Mouse (Mus musculus): Measurements from ENCODE around the gene Tbk1. TPM values are rescaled to one million over a fixed set of nuclear protein-coding genes. Genes with fewer than 3 reads are reported as not detected.

Tbk1 gene
- total and polyA plus RNA-seq, 3 experiments: 29.5 to 46.0 (median 44.0) TPM

DNA sequence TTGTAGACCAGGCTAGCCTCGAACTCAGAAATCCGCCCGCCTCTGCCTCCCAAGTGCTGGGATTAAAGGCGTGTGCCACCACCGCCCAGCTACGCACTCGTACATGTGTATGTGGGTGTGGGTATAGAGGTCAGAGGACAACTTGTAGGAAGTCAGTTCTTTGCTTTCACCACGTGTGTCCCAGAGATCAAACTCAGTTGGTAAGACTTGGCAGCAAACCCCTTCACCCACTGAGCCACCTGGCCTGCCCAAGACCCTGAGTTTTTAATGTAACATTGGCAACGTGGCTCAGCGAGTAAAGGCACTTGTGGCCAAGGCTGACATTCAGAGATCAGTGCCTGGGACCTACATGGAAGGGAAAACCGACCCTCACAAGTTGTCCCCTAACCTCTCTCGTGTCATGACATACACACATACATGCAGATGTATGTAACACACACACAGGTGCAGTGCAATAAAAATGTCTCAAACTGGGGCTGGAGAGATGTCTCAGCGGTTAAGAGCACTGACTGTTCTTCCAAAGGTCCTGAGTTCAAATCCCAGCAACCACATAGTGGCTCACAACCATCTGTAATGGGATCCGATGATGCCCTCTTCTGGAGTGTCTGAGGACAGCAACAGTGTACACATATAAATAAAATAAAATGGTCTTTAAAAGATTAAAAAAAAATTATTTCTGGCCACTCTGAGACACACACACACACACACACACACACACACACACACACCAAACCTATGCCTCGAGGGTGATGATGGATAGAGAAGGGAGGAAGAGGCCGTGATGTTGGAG, 78.6 kb downstream of the Tbk1 start:
- Histone ChIP-seq H3K9me3 (replicated peaks; ENCODE audit: low read length) (no peaks in the 10 kb centered on the region), H3K9ac (ENCODE audit: insufficient read depth, low read depth) (no peak overlapping the region), H3K4me1 (ENCODE audit: control insufficient read depth in 1 of 2, insufficient read depth in 2 of 2) (peaks cover 10 to 30% of the 10 kb centered on the region in 2 experiments), H3K4me2 (ENCODE audit: insufficient read depth, low read depth, poor library complexity, severe bottlenecking) (no peak overlapping the region), H3K4me3 (replicated peaks in 1 of 3; ENCODE audit: low read depth in 2 of 3, low read length in 2 of 3, poor library complexity in 1 of 3) (no peak overlapping the region), H3K27ac (ENCODE audit: insufficient read depth, low read depth) (0 out of 2 replicates have a peak overlapping the region, but pooled peaks have one; percentile 22), H3K79me2 (replicated peaks; ENCODE audit: control insufficient read depth, extremely low read depth, insufficient read depth, poor library complexity, severe bottlenecking) (no peaks in the 10 kb centered on the region), H3K27me3 (replicated peaks) (no peaks in the 10 kb centered on the region), H3K36me3 (replicated peaks in 1 of 2; ENCODE audit: control insufficient read depth in 1 of 2, insufficient read depth in 1 of 2, low read length in 1 of 2) (no peaks in the 10 kb centered on the region)
- in situ Hi-C loops (cut with MboI; ENCODE audit: low pct_ligation_motif_present, low pct_unique_long_range_greater_than_20kb, low sequenced_read_pairs): loop anchor here (5.0 kb wide), 1 partner anchor 91 kb away; no protein-coding TSS in a partner anchor
- dilution Hi-C loops (cut with MboI; ENCODE audit: extremely low pct_ligation_motif_present, extremely low pct_unique_long_range_greater_than_20kb, low sequenced_read_pairs): no loop called here
- TF ChIP-seq CTCF (conservative IDR thresholded peaks at IDR 0.05 in 1 of 2, IDR thresholded peaks at IDR 0.05 in 1 of 2; ENCODE audit: low read depth in 2 of 2, low read length in 2 of 2) (peak in 1 of 2 experiments; percentile 27; a peak in 1 of 4 replicates), UBTF (IDR thresholded peaks at IDR 0.05; ENCODE audit: low read depth, low read length) (no peak), POLR2AphosphoS2 (IDR thresholded peaks at IDR 0.05; ENCODE audit: low read depth, low read length) (no peak), RAD21 (IDR thresholded peaks at IDR 0.05; ENCODE audit: low read depth, low read length) (peak; percentile 5; the same call in 1 of the 2 replicates), CHD1 (IDR thresholded peaks at IDR 0.05; ENCODE audit: low read depth, low read length) (no peak), NRF1 (IDR thresholded peaks at IDR 0.05; ENCODE audit: low read depth, low read length) (no peak), USF2 (conservative IDR thresholded peaks at IDR 0.05; ENCODE audit: low read depth, low read length) (no peak), USF1 (IDR thresholded peaks at IDR 0.05; ENCODE audit: low read depth, low read length) (no peak), E2F4 (IDR thresholded peaks at IDR 0.05; ENCODE audit: insufficient replicate concordance, low read depth, low read length) (no peak), KAT2A (IDR thresholded peaks at IDR 0.05; ENCODE audit: insufficient replicate concordance, low read length) (no peak), SMC3 (IDR thresholded peaks at IDR 0.05; ENCODE audit: low read depth, low read length) (peak; percentile 3; the same call in 1 of the 2 replicates)
- no peak for DNase-seq (ENCODE audit: extremely low read depth)

- in situ Hi-C loops (cut with MboI; ENCODE audit: low pct_ligation_motif_present, low pct_unique_long_range_greater_than_20kb, low sequenced_read_pairs) (loop anchor here (5.0 kb wide), 1 partner anchor 90 kb away; no protein-coding TSS in a partner anchor), dilution Hi-C loops (cut with MboI; ENCODE audit: extremely low pct_ligation_motif_present, extremely low pct_unique_long_range_greater_than_20kb, low sequenced_read_pairs) (no loop called here)
- Histone ChIP-seq H3K9ac (ENCODE audit: insufficient read depth, low read depth) (peak overlapping the region; percentile 70), H3K4me1 (ENCODE audit: control insufficient read depth in 1 of 2, insufficient read depth in 2 of 2) (peaks cover 10 to 30% of the 10 kb centered on the region in 2 experiments), H3K4me3 (replicated peaks in 1 of 3; ENCODE audit: low read depth in 2 of 3, low read length in 2 of 3, poor library complexity in 1 of 3) (peak overlapping the region in 2 of 3 experiments; percentile 11 to 36), H3K9me3 (replicated peaks; ENCODE audit: low read length) (no peaks in the 10 kb centered on the region), H3K27me3 (replicated peaks) (no peaks in the 10 kb centered on the region), H3K27ac (ENCODE audit: insufficient read depth, low read depth) (peak overlapping the region; percentile 95), H3K4me2 (ENCODE audit: insufficient read depth, low read depth, poor library complexity, severe bottlenecking) (peak overlapping the region; percentile 60), H3K79me2 (replicated peaks; ENCODE audit: control insufficient read depth, extremely low read depth, insufficient read depth, poor library complexity, severe bottlenecking) (no peaks in the 10 kb centered on the region), H3K36me3 (replicated peaks in 1 of 2; ENCODE audit: control insufficient read depth in 1 of 2, insufficient read depth in 1 of 2, low read length in 1 of 2) (no peaks in the 10 kb centered on the region)
- DNase-seq (ENCODE audit: extremely low read depth): peak; percentile 91
- TF ChIP-seq SMC3 (IDR thresholded peaks at IDR 0.05; ENCODE audit: low read depth, low read length): peak; percentile 3
- TF ChIP-seq RAD21 (IDR thresholded peaks at IDR 0.05; ENCODE audit: low read depth, low read length): peak; percentile 13
- TF ChIP-seq EP300 (IDR thresholded peaks at IDR 0.05; ENCODE audit: low read length): peak; percentile 74
- TF ChIP-seq POLR2A (IDR thresholded peaks at IDR 0.05; ENCODE audit: low read depth, low read length): peak; percentile 71
- no peak for TF ChIP-seq HCFC1 (IDR thresholded peaks at IDR 0.05; ENCODE audit: low read depth, low read length)
- TF ChIP-seq JUND (conservative IDR thresholded peaks at IDR 0.05; ENCODE audit: low read depth, low read length): peak; percentile 74; the same call in 1 of the 2 replicates
- peak; percentile 45; the same call in 1 of the 2 replicates for TF ChIP-seq NELFE (IDR thresholded peaks at IDR 0.05; ENCODE audit: low read depth, low read length)
- peak; percentile 84 for TF ChIP-seq MXI1 (IDR thresholded peaks at IDR 0.05; ENCODE audit: low read depth, low read length)
- TF ChIP-seq PAX5 (IDR thresholded peaks at IDR 0.05; ENCODE audit: low read length): no peak
- TF ChIP-seq RCOR1 (conservative IDR thresholded peaks at IDR 0.05; ENCODE audit: low read depth, low read length): peak; percentile 84; the same call in 1 of the 2 replicates
- no peak for TF ChIP-seq KAT2A (IDR thresholded peaks at IDR 0.05; ENCODE audit: insufficient replicate concordance, low read length)
- peak; percentile 92 for TF ChIP-seq BHLHE40 (IDR thresholded peaks at IDR 0.05; ENCODE audit: low read depth, low read length)
- peak; percentile 46; the same call in 1 of the 2 replicates for TF ChIP-seq ELF1 (IDR thresholded peaks at IDR 0.05; ENCODE audit: low read depth, low read length)
- peak; percentile 85 for TF ChIP-seq MEF2A (IDR thresholded peaks at IDR 0.05; ENCODE audit: borderline replicate concordance, low read depth, low read length)
- TF ChIP-seq TCF12 (IDR thresholded peaks at IDR 0.05; ENCODE audit: low read depth, low read length): peak; percentile 79
- TF ChIP-seq SIN3A (IDR thresholded peaks at IDR 0.05; ENCODE audit: low read length): peak; percentile 57; the same call in 1 of the 2 replicates
- peak; percentile 89 for TF ChIP-seq MAZ (IDR thresholded peaks at IDR 0.05; ENCODE audit: low read depth, low read length)
- peak; percentile 64 for TF ChIP-seq MAX (IDR thresholded peaks at IDR 0.05; ENCODE audit: low read length)
- TF ChIP-seq MYC (IDR thresholded peaks at IDR 0.05; ENCODE audit: low read depth, low read length): peak; percentile 80
- TF ChIP-seq ETS1 (conservative IDR thresholded peaks at IDR 0.05; ENCODE audit: low read depth, low read length): peak; percentile 82
Observed at GRCm38 (mm10) chr10:121506731-121507583, 79.6 kb downstream of the Tbk1 start.

Measured in CH12.LX (cell line).